Mouse (Mus musculus): Measurements from ENCODE around the gene Ass1. TPM values are rescaled to one million over a fixed set of nuclear protein-coding genes. Genes with fewer than 3 reads are reported as not detected.

Ass1 gene
- total and polyA plus RNA-seq, 2 experiments = 3,064 to 3,470 TPM

- Histone ChIP-seq H3K79me2 (ENCODE audit: control insufficient read depth, insufficient read depth, low read length) (no peaks in the 10 kb centered on the region), H3K27me3 (ENCODE audit: control insufficient read depth, insufficient read depth, low read length) (no peaks in the 10 kb centered on the region), H3K4me3 (ENCODE audit: insufficient read depth, low read depth, low read length) (no peak overlapping the region), H3K36me3 (ENCODE audit: control insufficient read depth, insufficient read depth, low read length) (no peaks in the 10 kb centered on the region), H3K9ac (ENCODE audit: low read depth, low read length) (no peak overlapping the region), H3K27ac (replicated peaks; ENCODE audit: insufficient read depth, low read depth, low read length) (no peak overlapping the region), H3K4me1 (ENCODE audit: control insufficient read depth, insufficient read depth, low read length) (no peaks in the 10 kb centered on the region)
- WGBS = 89% methylated on average over 10 of the region's 10 CpGs
- DNase-seq (ENCODE audit: extremely low read depth, low read depth, low spot score) = no peak
- TF ChIP-seq CTCF (IDR thresholded peaks at IDR 0.05; ENCODE audit: low read depth, low read length) (no peak), POLR2A (IDR thresholded peaks at IDR 0.05; ENCODE audit: extremely low read depth, insufficient read depth, low read length) (no peak)
Observed at GRCm38 (mm10) chr2:31551971-31552370, 82.0 kb downstream of the Ass1 start.

- no peaks in the 10 kb centered on the region for H3K27me3 ChIP-seq (ENCODE audit: control insufficient read depth, insufficient read depth, low read length)
- TF ChIP-seq POLR2A (IDR thresholded peaks at IDR 0.05; ENCODE audit: extremely low read depth, insufficient read depth, low read length) (no peak), CTCF (IDR thresholded peaks at IDR 0.05; ENCODE audit: low read depth, low read length) (peak; percentile 35)
- no peak for DNase-seq (ENCODE audit: extremely low read depth, low read depth, low spot score)
- no peak overlapping the region for H3K4me3 ChIP-seq (ENCODE audit: insufficient read depth, low read depth, low read length)
- H3K79me2 ChIP-seq (ENCODE audit: control insufficient read depth, insufficient read depth, low read length) = no peaks in the 10 kb centered on the region
- no peaks in the 10 kb centered on the region for H3K36me3 ChIP-seq (ENCODE audit: control insufficient read depth, insufficient read depth, low read length)
- H3K9ac ChIP-seq (ENCODE audit: low read depth, low read length) = no peak overlapping the region
- WGBS = 94% methylated on average over 5 of the region's 5 CpGs
- H3K27ac ChIP-seq (replicated peaks; ENCODE audit: insufficient read depth, low read depth, low read length) = no peak overlapping the region
- no peaks in the 10 kb centered on the region for H3K4me1 ChIP-seq (ENCODE audit: control insufficient read depth, insufficient read depth, low read length)
Observed at GRCm38 (mm10) chr2:31554619-31555018, 84.6 kb downstream of the Ass1 start.

Other genes starting within 250 kb of the Ass1 start
- 0.07 and 0.09 TPM in 2 replicates for gene Ncs1, start 224.4 kb upstream of the Ass1 start, total RNA-seq (2014; rRNA removed)
- gene Ncs1, start 224.4 kb upstream of the Ass1 start, polyA plus RNA-seq (2012; rRNA removed) = 0.07 and 0.11 TPM in 2 replicates
- 0.46 and 0.60 TPM in 2 replicates for gene Hmcn2, start 155.8 kb upstream of the Ass1 start, total RNA-seq (2014; rRNA removed)
- 1.8 TPM in 2 replicates for gene Hmcn2, start 155.8 kb upstream of the Ass1 start, polyA plus RNA-seq (2012; rRNA removed)
- gene Fubp3, start 102.4 kb downstream of the Ass1 start, total RNA-seq (2014; rRNA removed) = 16.3 and 17.2 TPM in 2 replicates
- gene Fubp3, start 102.4 kb downstream of the Ass1 start, polyA plus RNA-seq (2012; rRNA removed) = 19.1 and 22.0 TPM in 2 replicates
- gene Prdm12, start 169.8 kb downstream of the Ass1 start, total RNA-seq (2014; rRNA removed) = not detected in 2 replicates
- gene Prdm12, start 169.8 kb downstream of the Ass1 start, polyA plus RNA-seq (2012; rRNA removed) = not detected in 2 replicates
- 9.8 and 10.4 TPM in 2 replicates for gene Exosc2, start 200.5 kb downstream of the Ass1 start, total RNA-seq (2014; rRNA removed)
- 5.5 and 6.3 TPM in 2 replicates for gene Exosc2, start 200.5 kb downstream of the Ass1 start, polyA plus RNA-seq (2012; rRNA removed)
- gene Abl1, start 218.2 kb downstream of the Ass1 start, total RNA-seq (2014; rRNA removed) = 13.0 and 14.1 TPM in 2 replicates
- gene Abl1, start 218.2 kb downstream of the Ass1 start, polyA plus RNA-seq (2012; rRNA removed) = 11.0 and 13.9 TPM in 2 replicates

Measured in liver, adult 2 months (tissue).